Mouse (Mus musculus) limb, embryonic 12.5 days (tissue): ENCODE results near the gene Lamb3. TPM values are rescaled to one million over a fixed set of nuclear protein-coding genes. Genes with fewer than 3 reads are reported as not detected.
A peak's percentile ranks its signal among the peaks of the same experiment; 100 is the strongest.

Experiments used
- ATAC-seq: fragments of 200-750 bp; cut with Nextera tagmentation; 2 replicates; pipeline ENCODE4 v1.8.0; 2017; ENCODE audit warnings: low read depth, moderate TSS enrichment; ENCODE audit not compliant: insufficient number of reproducible peaks, insufficient read depth, low FRiP score, low TSS enrichment
- H3K27ac ChIP-seq: fragments of 300-500 bp; sonication (generic); 2 replicates; pipeline ENCODE4 v1.5.1; 2016; ENCODE audit warnings: mild to moderate bottlenecking, moderate library complexity
- H3K27me3 ChIP-seq: fragments of 300-500 bp; sonication (generic); 2 replicates; pipeline ENCODE4 v1.6.1; 2016; ENCODE audit warnings: mild to moderate bottlenecking, moderate library complexity
- H3K36me3 ChIP-seq: fragments of 300-500 bp; sonication (generic); 2 replicates; pipeline ENCODE4 v1.6.1; 2016; ENCODE audit warnings: mild to moderate bottlenecking, moderate library complexity
- H3K4me1 ChIP-seq: fragments of 300-500 bp; sonication (generic); replicated peaks from 2 replicates; pipeline ENCODE4 v1.6.1; 2016
- H3K4me2 ChIP-seq: fragments of 300-500 bp; sonication (generic); 2 replicates; pipeline ENCODE4 v1.6.1; 2016; ENCODE audit warnings: mild to moderate bottlenecking, moderate library complexity
- H3K4me3 ChIP-seq: fragments of 300-500 bp; sonication (generic); replicated peaks from 2 replicates; pipeline ENCODE4 v1.5.1; 2016; ENCODE audit warnings: mild to moderate bottlenecking
- H3K9ac ChIP-seq: fragments of 300-500 bp; sonication (generic); replicated peaks from 2 replicates; pipeline ENCODE4 v1.6.1; 2016; ENCODE audit warnings: mild to moderate bottlenecking, moderate library complexity
- H3K9me3 ChIP-seq: fragments of 300-500 bp; sonication (generic); 2 replicates; pipeline ENCODE4 v1.6.1; 2016; ENCODE audit warnings: mild to moderate bottlenecking, moderate library complexity
- WGBS: fragments of 180-500 bp; shearing (Covaris S2); methylation state at CpG from one replicate; pipeline ENCODE4 v1.1.7; 2016; 5-methylcytosine and 5-hydroxymethylcytosine counted together
- polyA plus RNA-seq: library from polyadenylated mRNA; unstranded; fragments of >200 nt; fragmentation: Nextera tagmentation; extraction: Ambion mirVana; gene quantifications from 2 replicates; pipeline ENCODE4 v1.2.1, GENCODE M21; 2016

Gene Lamb3
- polyA plus RNA-seq, 1 experiment from 2014 or later = 2.2 TPM

- no peaks in the 10 kb centered on the region for H3K9me3 ChIP-seq
- no peak overlapping the region for H3K9ac ChIP-seq
- H3K27ac ChIP-seq = no peak overlapping the region
- no peak for ATAC-seq
- H3K36me3 ChIP-seq = peaks cover 49% of the 10 kb centered on the region
- no peak overlapping the region for H3K4me3 ChIP-seq
- 85% methylated on average over 9 of the region's 9 CpGs for WGBS
- H3K4me2 ChIP-seq = no peak overlapping the region
- no peaks in the 10 kb centered on the region for H3K4me1 ChIP-seq
- no peaks in the 10 kb centered on the region for H3K27me3 ChIP-seq
Measured at GRCm38 (mm10) chr1:193348261-193348962, 140.9 kb downstream of the Lamb3 start.

GRCm38 (mm10) chr1:193349702-193350545 is 142.4 kb downstream of the Lamb3 start:
- Histone ChIP-seq H3K4me2 (no peak overlapping the region), H3K4me3 (no peak overlapping the region), H3K4me1 (no peaks in the 10 kb centered on the region), H3K9me3 (no peaks in the 10 kb centered on the region), H3K27ac (no peak overlapping the region), H3K9ac (no peak overlapping the region), H3K36me3 (peaks cover 61% of the 10 kb centered on the region), H3K27me3 (no peaks in the 10 kb centered on the region)
- WGBS = 74% methylated on average over 10 of the region's 10 CpGs
- ATAC-seq = no peak

- peaks cover 64% of the 10 kb centered on the region for H3K36me3 ChIP-seq
- H3K27me3 ChIP-seq = no peaks in the 10 kb centered on the region
- H3K27ac ChIP-seq = no peak overlapping the region
- no peak overlapping the region for H3K4me3 ChIP-seq
- 80% methylated on average over 2 of the region's 2 CpGs for WGBS
- no peak for ATAC-seq
- no peaks in the 10 kb centered on the region for H3K4me1 ChIP-seq
- H3K9me3 ChIP-seq = no peaks in the 10 kb centered on the region
- H3K9ac ChIP-seq = no peak overlapping the region
- no peak overlapping the region for H3K4me2 ChIP-seq
Measured at GRCm38 (mm10) chr1:193350546-193350801, 143.0 kb downstream of the Lamb3 start.

GRCm38 (mm10) chr1:193351583-193351982 is 144.1 kb downstream of the Lamb3 start:
- ATAC-seq = no peak
- no peak overlapping the region for H3K27ac ChIP-seq
- no peak overlapping the region for H3K9ac ChIP-seq
- H3K4me1 ChIP-seq = no peaks in the 10 kb centered on the region
- H3K4me2 ChIP-seq = no peak overlapping the region
- no peaks in the 10 kb centered on the region for H3K9me3 ChIP-seq
- peaks cover 68% of the 10 kb centered on the region for H3K36me3 ChIP-seq
- 84% methylated on average over 3 of the region's 3 CpGs for WGBS
- no peak overlapping the region for H3K4me3 ChIP-seq
- H3K27me3 ChIP-seq = no peaks in the 10 kb centered on the region

GRCm38 (mm10) chr1:193359199-193359598 is 151.7 kb downstream of the Lamb3 start:
- peaks cover 5% of the 10 kb centered on the region for H3K4me1 ChIP-seq
- no peaks in the 10 kb centered on the region for H3K9me3 ChIP-seq
- H3K9ac ChIP-seq = no peak overlapping the region
- no peak overlapping the region for H3K4me2 ChIP-seq
- H3K36me3 ChIP-seq = peaks cover 37% of the 10 kb centered on the region
- 78% methylated on average over 3 of the region's 3 CpGs for WGBS
- no peak overlapping the region for H3K27ac ChIP-seq
- ATAC-seq = no peak
- no peaks in the 10 kb centered on the region for H3K27me3 ChIP-seq
- H3K4me3 ChIP-seq = no peak overlapping the region

GRCm38 (mm10) chr1:193361181-193361580 is 153.7 kb downstream of the Lamb3 start:
- Histone ChIP-seq H3K4me1 (peaks cover 5% of the 10 kb centered on the region), H3K27me3 (no peaks in the 10 kb centered on the region), H3K4me2 (no peak overlapping the region), H3K27ac (no peak overlapping the region), H3K9me3 (no peaks in the 10 kb centered on the region), H3K36me3 (peaks cover 26% of the 10 kb centered on the region), H3K9ac (no peak overlapping the region), H3K4me3 (no peak overlapping the region)
- WGBS = 39% methylated on average over 6 of the region's 6 CpGs
- 0 out of 2 replicates have a peak, but pooled peaks have one; percentile 14 for ATAC-seq

GRCm38 (mm10) chr1:193362078-193362477 is 154.6 kb downstream of the Lamb3 start:
- H3K9me3 ChIP-seq = no peaks in the 10 kb centered on the region
- no peak for ATAC-seq
- no peak overlapping the region for H3K27ac ChIP-seq
- no peak overlapping the region for H3K4me2 ChIP-seq
- no peaks in the 10 kb centered on the region for H3K27me3 ChIP-seq
- H3K4me1 ChIP-seq = peaks cover 5% of the 10 kb centered on the region
- H3K4me3 ChIP-seq = no peak overlapping the region
- peaks cover 26% of the 10 kb centered on the region for H3K36me3 ChIP-seq
- H3K9ac ChIP-seq = no peak overlapping the region
- 86% methylated on average over 7 of the region's 7 CpGs for WGBS

- H3K4me3 ChIP-seq = no peak overlapping the region
- no peak overlapping the region for H3K9ac ChIP-seq
- H3K36me3 ChIP-seq = peaks cover 22% of the 10 kb centered on the region
- H3K9me3 ChIP-seq = no peaks in the 10 kb centered on the region
- no peak for ATAC-seq
- H3K4me1 ChIP-seq = peaks cover 16% of the 10 kb centered on the region
- no peaks in the 10 kb centered on the region for H3K27me3 ChIP-seq
- WGBS = 67% methylated on average over 5 of the region's 5 CpGs
- no peak overlapping the region for H3K4me2 ChIP-seq
- H3K27ac ChIP-seq = no peak overlapping the region
Measured at GRCm38 (mm10) chr1:193363801-193364231, 156.3 kb downstream of the Lamb3 start.

GRCm38 (mm10) chr1:193368055-193368454 is 160.6 kb downstream of the Lamb3 start:
- no peak for ATAC-seq
- no peaks in the 10 kb centered on the region for H3K36me3 ChIP-seq
- H3K4me1 ChIP-seq = peaks cover 31% of the 10 kb centered on the region
- no peaks in the 10 kb centered on the region for H3K9me3 ChIP-seq
- H3K9ac ChIP-seq = no peak overlapping the region
- WGBS = 43% methylated on average over 10 of the region's 10 CpGs
- H3K4me2 ChIP-seq = peak overlapping the region; percentile 21; the same call in 1 of the 2 replicates
- H3K27ac ChIP-seq = no peak overlapping the region
- H3K27me3 ChIP-seq = no peaks in the 10 kb centered on the region
- no peak overlapping the region for H3K4me3 ChIP-seq

- Histone ChIP-seq H3K4me2 (peak overlapping the region; percentile 78), H3K27ac (no peak overlapping the region), H3K36me3 (no peaks in the 10 kb centered on the region), H3K4me3 (peak overlapping the region; percentile 48), H3K9me3 (no peaks in the 10 kb centered on the region), H3K9ac (peak overlapping the region; percentile 60), H3K4me1 (peaks cover 31% of the 10 kb centered on the region), H3K27me3 (no peaks in the 10 kb centered on the region)
- WGBS = 54% methylated on average over 8 of the region's 8 CpGs
- ATAC-seq = no peak
Measured at GRCm38 (mm10) chr1:193369091-193369490, 161.6 kb downstream of the Lamb3 start.

- ATAC-seq = peak; percentile 87
- no peaks in the 10 kb centered on the region for H3K36me3 ChIP-seq
- H3K4me3 ChIP-seq = peak within 1 kb of the TSS; percentile 48
- peak within 1 kb of the TSS; percentile 60 for H3K9ac ChIP-seq
- 0% methylated on average over 2 of the region's 2 CpGs for WGBS
- H3K4me2 ChIP-seq = peak within 1 kb of the TSS; percentile 78
- peaks cover 34% of the 10 kb centered on the region for H3K4me1 ChIP-seq
- no peaks in the 10 kb centered on the region for H3K27me3 ChIP-seq
- no peaks in the 10 kb centered on the region for H3K9me3 ChIP-seq
- no peak within 1 kb of the TSS for H3K27ac ChIP-seq
Measured at GRCm38 (mm10) chr1:193370096-193370495, 162.6 kb downstream of the Lamb3 start, which contains the start of gene Camk1g. Gene Camk1g, minus strand, starts transcription at chr1:193370298.
